Mouse (Mus musculus) embryonic facial prominence, embryonic 13.5 days (tissue): ENCODE data around the gene Pax9. TPM values are rescaled to one million over a fixed set of nuclear protein-coding genes. Genes with fewer than 3 reads are reported as not detected.

Source experiments
- ATAC-seq: fragments of 200-750 bp; cut with Nextera tagmentation; 2 replicates; pipeline ENCODE4 v1.8.0; 2017; ENCODE audit warnings: low read depth; ENCODE audit not compliant: insufficient number of reproducible peaks, insufficient read depth, low FRiP score, low TSS enrichment
- H3K27ac ChIP-seq: fragments of 300-500 bp; sonication (generic); 2 replicates; pipeline ENCODE4 v1.5.1; 2015; ENCODE audit warnings: moderate library complexity, mild to moderate bottlenecking, inconsistent platforms
- H3K27me3 ChIP-seq: fragments of 300-500 bp; sonication (generic); 2 replicates; pipeline ENCODE4 v1.6.1; 2015; ENCODE audit warnings: mild to moderate bottlenecking, inconsistent platforms
- H3K36me3 ChIP-seq: fragments of 300-500 bp; sonication (generic); 2 replicates; pipeline ENCODE4 v1.6.1; 2015; ENCODE audit warnings: mild to moderate bottlenecking, inconsistent platforms
- H3K4me1 ChIP-seq: fragments of 300-500 bp; sonication (generic); 2 replicates; pipeline ENCODE4 v1.6.1; 2015; ENCODE audit warnings: inconsistent platforms
- H3K4me2 ChIP-seq: fragments of 300-500 bp; sonication (generic); 2 replicates; pipeline ENCODE4 v1.6.1; 2015; ENCODE audit warnings: moderate library complexity, mild to moderate bottlenecking, inconsistent platforms
- H3K4me3 ChIP-seq: fragments of 300-500 bp; sonication (generic); 2 replicates; pipeline ENCODE4 v1.5.1; 2015; ENCODE audit warnings: mild to moderate bottlenecking, inconsistent platforms
- H3K9ac ChIP-seq: fragments of 300-500 bp; sonication (generic); 2 replicates; pipeline ENCODE4 v1.6.1; 2015; ENCODE audit warnings: mild to moderate bottlenecking, inconsistent platforms
- H3K9me3 ChIP-seq: fragments of 300-500 bp; sonication (generic); 2 replicates; pipeline ENCODE4 v1.6.1; 2016; ENCODE audit warnings: inconsistent platforms
- WGBS: fragments of 180-500 bp; shearing (Covaris S2); methylation state at CpG from one replicate; pipeline ENCODE4 v1.1.7; 2015; ENCODE audit warnings: mixed read lengths; 5-methylcytosine and 5-hydroxymethylcytosine counted together
- polyA plus RNA-seq: library from polyadenylated mRNA; unstranded; fragments of >200 nt; fragmentation: Nextera tagmentation; extraction: Ambion mirVana; gene quantifications from 2 replicates; pipeline ENCODE4 v1.2.1, GENCODE M21; 2015

Gene Pax9
- polyA plus RNA-seq, 1 experiment from 2014 or later, result 13.5 TPM

- Histone ChIP-seq H3K27me3 (peaks cover 98% of the 10 kb centered on the region), H3K27ac (peak overlapping the region; percentile 85), H3K36me3 (no peaks in the 10 kb centered on the region), H3K4me3 (peak overlapping the region; percentile 49), H3K4me1 (peaks cover 23% of the 10 kb centered on the region), H3K9ac (peak overlapping the region; percentile 52), H3K9me3 (no peaks in the 10 kb centered on the region), H3K4me2 (peak overlapping the region; percentile 63)
- whole genome bisulfite sequencing, result 4% methylated on average over 16 of the region's 16 CpGs
- ATAC-seq, result no peak
Measured at GRCm38 (mm10) chr12:56690366-56690765, 1.2 kb upstream of the Pax9 start.

- H3K36me3 ChIP-seq, result no peaks in the 10 kb centered on the region
- peak overlapping the region; percentile 63 for H3K4me2 ChIP-seq
- peak overlapping the region; percentile 85 for H3K27ac ChIP-seq
- peaks cover 98% of the 10 kb centered on the region for H3K27me3 ChIP-seq
- 1% methylated on average over 12 of the region's 12 CpGs for WGBS
- H3K9me3 ChIP-seq, result no peaks in the 10 kb centered on the region
- no peak for ATAC-seq
- peak overlapping the region; percentile 76 for H3K9ac ChIP-seq
- peak overlapping the region; percentile 49 for H3K4me3 ChIP-seq
- H3K4me1 ChIP-seq, result peaks cover 26% of the 10 kb centered on the region
Measured at GRCm38 (mm10) chr12:56691001-56691400, 566 bp upstream of the Pax9 start.

- WGBS, result 5% methylated on average over 19 of the region's 19 CpGs
- Histone ChIP-seq H3K9me3 (no peaks in the 10 kb centered on the region), H3K9ac (peak overlapping the region; percentile 76), H3K4me3 (peak overlapping the region; percentile 49), H3K27me3 (peaks cover 100% of the 10 kb centered on the region), H3K4me2 (peak overlapping the region; percentile 63), H3K36me3 (no peaks in the 10 kb centered on the region), H3K4me1 (peaks cover 40% of the 10 kb centered on the region), H3K27ac (peak overlapping the region; percentile 85)
- no peak for ATAC-seq
Measured at GRCm38 (mm10) chr12:56692536-56692935, 969 bp downstream of the Pax9 start.

DNA sequence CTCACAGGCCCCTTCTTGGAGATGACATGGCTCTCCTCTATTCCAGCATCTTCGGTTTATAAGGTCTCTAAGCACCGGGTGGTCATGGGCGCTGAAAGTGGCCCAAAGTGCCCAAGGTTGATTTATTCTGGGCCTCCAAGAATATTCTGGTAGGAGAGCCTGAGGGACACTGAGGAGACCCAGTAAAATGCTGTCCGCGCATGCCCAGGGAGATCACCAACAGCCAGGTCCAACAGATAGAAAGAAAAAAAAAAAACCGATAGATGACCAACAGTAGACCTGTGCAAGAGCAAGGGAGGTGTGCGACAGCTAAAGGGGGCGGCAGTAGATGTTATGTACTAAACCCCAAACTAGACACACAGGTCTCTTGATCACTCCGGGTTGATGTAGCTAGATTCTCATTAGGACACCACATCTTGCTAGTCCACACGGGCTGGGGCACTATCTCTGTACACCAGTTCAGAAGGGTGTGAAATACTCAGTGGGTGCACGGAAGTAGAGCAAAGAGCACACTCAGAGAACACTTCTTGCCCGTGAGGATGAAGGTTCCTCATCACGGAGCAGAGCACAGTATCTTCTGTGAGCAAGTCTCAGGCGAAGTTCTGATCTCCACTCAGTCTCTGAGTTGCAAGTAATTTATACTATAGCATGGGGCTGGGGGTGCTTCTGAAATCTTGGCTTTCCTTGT, 2.0 kb downstream of the Pax9 start:
- Histone ChIP-seq H3K4me1 (peaks cover 44% of the 10 kb centered on the region), H3K9me3 (no peaks in the 10 kb centered on the region), H3K27ac (peak overlapping the region; percentile 85), H3K27me3 (peaks cover 99% of the 10 kb centered on the region), H3K4me2 (peak overlapping the region; percentile 63), H3K9ac (peak overlapping the region; percentile 76), H3K36me3 (no peaks in the 10 kb centered on the region), H3K4me3 (peak overlapping the region; percentile 49)
- WGBS, result 6% methylated on average over 14 of the region's 14 CpGs
- ATAC-seq, result no peak

GRCm38 (mm10) chr12:56694361-56694760, 2.8 kb downstream of the Pax9 start:
- H3K4me2 ChIP-seq, result peak overlapping the region; percentile 63
- peak overlapping the region; percentile 85; the same call in 1 of the 2 replicates for H3K27ac ChIP-seq
- H3K9ac ChIP-seq, result peak overlapping the region; percentile 76
- no peaks in the 10 kb centered on the region for H3K9me3 ChIP-seq
- H3K36me3 ChIP-seq, result no peaks in the 10 kb centered on the region
- peak overlapping the region; percentile 49 for H3K4me3 ChIP-seq
- no peak for ATAC-seq
- WGBS, result 1% methylated on average over 14 of the region's 14 CpGs
- H3K27me3 ChIP-seq, result peaks cover 97% of the 10 kb centered on the region
- H3K4me1 ChIP-seq, result peaks cover 44% of the 10 kb centered on the region

GRCm38 (mm10) chr12:56694936-56695335, 3.4 kb downstream of the Pax9 start:
- peak overlapping the region; percentile 62; the same call in 1 of the 2 replicates for H3K27ac ChIP-seq
- peaks cover 39% of the 10 kb centered on the region for H3K4me1 ChIP-seq
- H3K4me3 ChIP-seq, result peak overlapping the region; percentile 49
- 2% methylated on average over 11 of the region's 11 CpGs for WGBS
- no peaks in the 10 kb centered on the region for H3K9me3 ChIP-seq
- H3K27me3 ChIP-seq, result peaks cover 97% of the 10 kb centered on the region
- H3K9ac ChIP-seq, result peak overlapping the region; percentile 76
- peak; percentile 4; the same call in 1 of the 2 replicates for ATAC-seq
- peak overlapping the region; percentile 63 for H3K4me2 ChIP-seq
- H3K36me3 ChIP-seq, result no peaks in the 10 kb centered on the region

- WGBS, result under 1% methylated on average over 41 of the region's 41 CpGs
- Histone ChIP-seq H3K4me2 (peak overlapping the region; percentile 63), H3K27me3 (peaks cover 97% of the 10 kb centered on the region), H3K27ac (peak overlapping the region; percentile 77), H3K36me3 (no peaks in the 10 kb centered on the region), H3K9me3 (no peaks in the 10 kb centered on the region), H3K9ac (peak overlapping the region; percentile 76), H3K4me1 (peaks cover 37% of the 10 kb centered on the region), H3K4me3 (peak overlapping the region; percentile 49)
- ATAC-seq, result peak; percentile 94
Measured at GRCm38 (mm10) chr12:56695358-56696173, 4.0 kb downstream of the Pax9 start.

- H3K4me2 ChIP-seq, result peak overlapping the region; percentile 63
- H3K27ac ChIP-seq, result peak overlapping the region; percentile 77
- peaks cover 34% of the 10 kb centered on the region for H3K4me1 ChIP-seq
- no peaks in the 10 kb centered on the region for H3K9me3 ChIP-seq
- peak overlapping the region; percentile 49 for H3K4me3 ChIP-seq
- ATAC-seq, result no peak
- no peaks in the 10 kb centered on the region for H3K36me3 ChIP-seq
- peak overlapping the region; percentile 76 for H3K9ac ChIP-seq
- H3K27me3 ChIP-seq, result peaks cover 96% of the 10 kb centered on the region
- WGBS, result under 1% methylated on average over 57 of the region's 57 CpGs
Measured at GRCm38 (mm10) chr12:56696174-56697010, 4.8 kb downstream of the Pax9 start.

DNA sequence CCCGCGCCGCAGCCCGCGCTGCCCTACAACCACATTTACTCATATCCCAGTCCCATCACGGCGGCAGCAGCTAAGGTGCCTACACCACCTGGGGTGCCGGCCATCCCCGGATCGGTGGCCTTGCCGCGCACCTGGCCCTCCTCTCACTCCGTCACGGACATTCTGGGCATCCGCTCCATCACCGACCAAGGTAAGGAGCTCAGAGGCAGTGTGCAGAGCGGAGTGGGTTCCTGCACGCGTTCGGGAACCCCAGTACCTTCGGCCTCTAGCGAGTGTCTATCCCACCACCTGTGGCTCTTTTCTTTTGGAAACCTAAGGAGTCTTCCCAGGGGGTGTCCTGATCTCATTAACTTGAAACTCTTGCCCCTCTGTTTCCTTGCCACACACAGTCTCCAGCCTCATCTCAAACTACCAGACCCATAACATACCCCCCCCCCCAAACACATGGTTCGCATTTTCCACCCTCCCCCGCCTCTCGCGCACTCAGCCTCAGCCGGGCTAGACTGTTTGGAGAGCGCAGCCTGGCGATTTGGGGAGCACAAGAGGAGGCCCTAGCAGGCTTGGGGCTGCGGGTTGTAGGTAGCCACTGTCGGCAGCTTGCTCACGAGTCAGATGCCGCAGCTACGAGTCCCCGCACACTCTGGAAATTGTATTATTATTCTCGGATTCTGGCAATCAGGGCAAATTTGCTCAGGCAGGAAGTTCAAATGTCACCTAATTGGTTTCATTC, 5.6 kb downstream of the Pax9 start:
- H3K27me3 ChIP-seq, result peaks cover 91% of the 10 kb centered on the region
- H3K27ac ChIP-seq, result peak overlapping the region; percentile 77
- peak; percentile 17; the same call in 1 of the 2 replicates for ATAC-seq
- under 1% methylated on average over 36 of the region's 36 CpGs for WGBS
- H3K9me3 ChIP-seq, result no peaks in the 10 kb centered on the region
- no peaks in the 10 kb centered on the region for H3K36me3 ChIP-seq
- H3K9ac ChIP-seq, result peak overlapping the region; percentile 76
- H3K4me1 ChIP-seq, result peaks cover 29% of the 10 kb centered on the region
- peak overlapping the region; percentile 49 for H3K4me3 ChIP-seq
- peak overlapping the region; percentile 63 for H3K4me2 ChIP-seq

DNA sequence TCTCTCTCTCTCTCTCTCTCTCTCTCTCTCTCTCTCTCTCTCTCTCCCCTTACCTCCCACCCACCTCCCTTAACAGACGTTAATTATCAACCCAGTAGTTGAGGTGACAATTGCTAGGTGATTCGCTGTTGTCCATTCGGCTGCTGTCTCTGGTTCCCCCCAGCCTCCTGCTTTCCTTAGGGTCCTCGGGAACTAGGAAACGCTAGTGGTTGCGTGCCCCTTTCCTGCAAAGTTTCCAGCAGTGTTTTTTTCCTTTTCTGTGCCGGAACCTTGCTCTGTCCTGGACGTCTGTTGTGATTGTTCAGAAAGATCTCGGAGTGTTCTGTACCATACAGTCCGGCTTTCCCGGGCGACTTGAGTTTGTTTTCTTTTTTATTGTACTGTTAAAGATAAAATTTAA, 6.2 kb downstream of the Pax9 start:
- Histone ChIP-seq H3K4me1 (peaks cover 29% of the 10 kb centered on the region), H3K4me3 (peak overlapping the region; percentile 49), H3K9ac (peak overlapping the region; percentile 76), H3K27ac (peak overlapping the region; percentile 77), H3K36me3 (no peaks in the 10 kb centered on the region), H3K9me3 (no peaks in the 10 kb centered on the region), H3K27me3 (peaks cover 91% of the 10 kb centered on the region), H3K4me2 (peak overlapping the region; percentile 63)
- no peak for ATAC-seq
- under 1% methylated on average over 12 of the region's 12 CpGs for WGBS
